Mouse (Mus musculus): ENCODE data around the gene Vwa3b. TPM values are rescaled to one million over a fixed set of nuclear protein-coding genes. Genes with fewer than 3 reads are reported as not detected.
A peak's percentile ranks its signal among the peaks of the same experiment; 100 is the strongest.

Vwa3b gene
- polyA plus RNA-seq, 1 experiment from 2014 or later: 1.2 TPM

DNA sequence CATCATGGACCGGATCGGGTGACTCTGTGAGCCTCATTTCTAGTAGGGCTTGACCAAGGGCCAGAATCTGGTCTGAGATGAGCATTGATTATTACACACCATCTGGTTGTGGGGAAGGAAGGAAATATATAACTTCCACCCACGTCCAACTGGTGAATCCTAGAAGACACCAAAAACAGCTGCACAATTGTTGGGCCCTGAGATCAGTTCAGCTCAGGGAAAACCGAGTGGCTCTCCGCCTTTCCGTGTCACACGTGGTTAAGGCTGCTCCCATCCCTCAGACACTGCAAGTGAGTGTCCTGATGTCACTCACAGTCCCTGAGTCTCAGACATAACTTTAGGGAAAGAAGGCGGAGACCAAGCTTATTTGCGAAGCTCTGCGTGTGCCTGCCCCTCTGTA is 16.5 kb upstream of the Vwa3b start:
- no peak for TF ChIP-seq CTCF (IDR thresholded peaks at IDR 0.05; ENCODE audit: low read depth)

DNA sequence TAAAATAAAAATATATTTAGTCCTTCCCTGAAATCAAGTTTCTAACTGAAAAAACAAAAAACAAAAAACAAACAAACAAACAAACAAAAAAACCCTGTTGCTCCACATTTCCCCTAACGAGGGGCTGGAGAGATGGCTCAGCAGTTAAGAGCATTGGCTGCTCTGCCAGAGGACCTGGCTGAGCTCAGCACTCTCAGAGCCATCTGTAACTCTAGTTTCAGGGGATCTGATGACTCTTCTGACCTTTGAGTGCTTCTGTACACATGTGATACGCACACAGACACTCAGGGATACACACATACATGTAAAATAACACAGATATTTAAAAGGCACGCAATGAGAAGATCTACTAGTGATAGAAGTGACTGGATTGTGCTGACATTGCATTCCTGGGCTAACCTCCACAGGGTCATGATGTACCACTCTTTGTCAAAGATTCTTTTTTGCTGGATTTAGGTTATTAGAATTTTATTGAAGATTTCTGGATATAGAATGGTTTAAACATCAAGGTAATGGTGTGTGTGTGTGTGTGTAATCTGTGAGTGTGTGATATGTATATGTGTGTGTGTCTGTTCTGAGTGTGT is 14.7 kb upstream of the Vwa3b start:
- H3K9me3 ChIP-seq (ENCODE audit: control insufficient read depth): no peaks in the 10 kb centered on the region
- no peak for ATAC-seq
- H3K4me1 ChIP-seq (replicated peaks; ENCODE audit: control insufficient read depth, insufficient read depth, low read length): no peaks in the 10 kb centered on the region
- H3K27ac ChIP-seq (ENCODE audit: low read depth, low read length): no peak overlapping the region
- H3K9ac ChIP-seq (ENCODE audit: low read depth, low read length): no peak overlapping the region
- no peaks in the 10 kb centered on the region for H3K27me3 ChIP-seq (replicated peaks; ENCODE audit: control insufficient read depth, insufficient read depth, low read length)
- no peak for TF ChIP-seq CTCF (IDR thresholded peaks at IDR 0.05; ENCODE audit: low read depth)
- no peak overlapping the region for H3K4me3 ChIP-seq (ENCODE audit: low read depth, low read length)
- no peaks in the 10 kb centered on the region for H3K36me3 ChIP-seq (ENCODE audit: control insufficient read depth, insufficient read depth)
- H3K4me2 ChIP-seq (replicated peaks; ENCODE audit: low read depth): no peak overlapping the region
- 61% methylated on average over 3 of the region's 3 CpGs for WGBS

More for the DNA sequence above, 16.5 kb upstream of the Vwa3b start:
- no peaks in the 10 kb centered on the region for H3K36me3 ChIP-seq (ENCODE audit: control insufficient read depth, insufficient read depth)
- H3K9me3 ChIP-seq (ENCODE audit: control insufficient read depth): no peaks in the 10 kb centered on the region
- ATAC-seq: no peak
- H3K4me1 ChIP-seq (replicated peaks; ENCODE audit: control insufficient read depth, insufficient read depth, low read length): no peaks in the 10 kb centered on the region
- no peaks in the 10 kb centered on the region for H3K27me3 ChIP-seq (replicated peaks; ENCODE audit: control insufficient read depth, insufficient read depth, low read length)
- H3K4me3 ChIP-seq (ENCODE audit: low read depth, low read length): no peak overlapping the region
- no peak overlapping the region for H3K27ac ChIP-seq (ENCODE audit: low read depth, low read length)
- no peak overlapping the region for H3K9ac ChIP-seq (ENCODE audit: low read depth, low read length)
- H3K4me2 ChIP-seq (replicated peaks; ENCODE audit: low read depth): no peak overlapping the region
- 67% methylated on average over 10 of the region's 10 CpGs for WGBS

GRCm38 (mm10) chr1:37013006-37013405 is 13.4 kb upstream of the Vwa3b start:
- Histone ChIP-seq H3K4me3 (ENCODE audit: low read depth, low read length) (no peak overlapping the region), H3K9ac (ENCODE audit: low read depth, low read length) (no peak overlapping the region), H3K4me1 (replicated peaks; ENCODE audit: control insufficient read depth, insufficient read depth, low read length) (no peaks in the 10 kb centered on the region), H3K9me3 (ENCODE audit: control insufficient read depth) (no peaks in the 10 kb centered on the region), H3K27ac (ENCODE audit: low read depth, low read length) (no peak overlapping the region), H3K36me3 (ENCODE audit: control insufficient read depth, insufficient read depth) (no peaks in the 10 kb centered on the region), H3K27me3 (replicated peaks; ENCODE audit: control insufficient read depth, insufficient read depth, low read length) (no peaks in the 10 kb centered on the region), H3K4me2 (replicated peaks; ENCODE audit: low read depth) (no peak overlapping the region)
- peak; percentile 30; the same call in 1 of the 2 replicates for TF ChIP-seq CTCF (IDR thresholded peaks at IDR 0.05; ENCODE audit: low read depth)
- ATAC-seq: no peak
- WGBS: 86% methylated on average over 2 of the region's 2 CpGs

- ATAC-seq: no peak
- H3K36me3 ChIP-seq (ENCODE audit: control insufficient read depth, insufficient read depth): no peaks in the 10 kb centered on the region
- H3K27ac ChIP-seq (ENCODE audit: low read depth, low read length): no peak overlapping the region
- TF ChIP-seq CTCF (IDR thresholded peaks at IDR 0.05; ENCODE audit: low read depth): no peak
- WGBS: 31% methylated on average over 7 of the region's 7 CpGs
- no peaks in the 10 kb centered on the region for H3K27me3 ChIP-seq (replicated peaks; ENCODE audit: control insufficient read depth, insufficient read depth, low read length)
- H3K9ac ChIP-seq (ENCODE audit: low read depth, low read length): no peak overlapping the region
- no peaks in the 10 kb centered on the region for H3K4me1 ChIP-seq (replicated peaks; ENCODE audit: control insufficient read depth, insufficient read depth, low read length)
- H3K4me3 ChIP-seq (ENCODE audit: low read depth, low read length): no peak overlapping the region
- no peaks in the 10 kb centered on the region for H3K9me3 ChIP-seq (ENCODE audit: control insufficient read depth)
- no peak overlapping the region for H3K4me2 ChIP-seq (replicated peaks; ENCODE audit: low read depth)
Measured at GRCm38 (mm10) chr1:37013687-37014086, 12.7 kb upstream of the Vwa3b start.

GRCm38 (mm10) chr1:37019017-37019416 is 7.4 kb upstream of the Vwa3b start:
- H3K27ac ChIP-seq (ENCODE audit: low read depth, low read length): no peak overlapping the region
- no peaks in the 10 kb centered on the region for H3K36me3 ChIP-seq (ENCODE audit: control insufficient read depth, insufficient read depth)
- 62% methylated on average over 6 of the region's 6 CpGs for WGBS
- no peak overlapping the region for H3K9ac ChIP-seq (ENCODE audit: low read depth, low read length)
- no peak for ATAC-seq
- TF ChIP-seq CTCF (IDR thresholded peaks at IDR 0.05; ENCODE audit: low read depth): no peak
- H3K9me3 ChIP-seq (ENCODE audit: control insufficient read depth): no peaks in the 10 kb centered on the region
- no peaks in the 10 kb centered on the region for H3K27me3 ChIP-seq (replicated peaks; ENCODE audit: control insufficient read depth, insufficient read depth, low read length)
- H3K4me2 ChIP-seq (replicated peaks; ENCODE audit: low read depth): no peak overlapping the region
- H3K4me3 ChIP-seq (ENCODE audit: low read depth, low read length): no peak overlapping the region
- H3K4me1 ChIP-seq (replicated peaks; ENCODE audit: control insufficient read depth, insufficient read depth, low read length): no peaks in the 10 kb centered on the region

- Histone ChIP-seq H3K9ac (ENCODE audit: low read depth, low read length) (no peak overlapping the region), H3K4me2 (replicated peaks; ENCODE audit: low read depth) (no peak overlapping the region), H3K36me3 (ENCODE audit: control insufficient read depth, insufficient read depth) (no peaks in the 10 kb centered on the region), H3K27me3 (replicated peaks; ENCODE audit: control insufficient read depth, insufficient read depth, low read length) (no peaks in the 10 kb centered on the region), H3K9me3 (ENCODE audit: control insufficient read depth) (no peaks in the 10 kb centered on the region), H3K27ac (ENCODE audit: low read depth, low read length) (no peak overlapping the region), H3K4me3 (ENCODE audit: low read depth, low read length) (no peak overlapping the region), H3K4me1 (replicated peaks; ENCODE audit: control insufficient read depth, insufficient read depth, low read length) (0 out of 2 replicates have a peak, but pooled peaks cover 6% of the 10 kb centered on the region)
- WGBS: 74% methylated on average over 2 of the region's 2 CpGs
- no peak for TF ChIP-seq CTCF (IDR thresholded peaks at IDR 0.05; ENCODE audit: low read depth)
- no peak for ATAC-seq
Measured at GRCm38 (mm10) chr1:37022704-37023103, 3.7 kb upstream of the Vwa3b start.

DNA sequence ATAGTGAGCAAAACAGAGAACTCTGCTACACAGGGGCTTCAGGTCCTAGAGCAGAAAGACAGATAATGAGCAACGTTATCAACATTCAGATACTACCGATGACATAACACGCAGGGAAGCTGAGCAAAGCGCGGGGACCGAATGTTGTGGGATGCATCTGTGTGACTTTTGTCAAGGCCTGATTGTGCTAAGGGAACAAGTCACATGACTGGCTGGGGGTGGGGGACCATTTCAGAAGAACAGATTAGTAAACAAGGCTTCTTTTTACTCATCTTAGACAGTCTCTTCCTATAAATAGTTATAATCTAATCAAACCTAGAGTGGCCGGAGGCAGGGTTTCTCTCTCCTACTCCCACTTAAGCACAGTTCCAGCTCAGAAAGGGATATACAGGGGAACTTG is 1.7 kb upstream of the Vwa3b start:
- TF ChIP-seq CTCF (IDR thresholded peaks at IDR 0.05; ENCODE audit: low read depth): no peak
- Histone ChIP-seq H3K4me1 (replicated peaks; ENCODE audit: control insufficient read depth, insufficient read depth, low read length) (0 out of 2 replicates have a peak, but pooled peaks cover 6% of the 10 kb centered on the region), H3K4me2 (replicated peaks; ENCODE audit: low read depth) (no peak overlapping the region), H3K9ac (ENCODE audit: low read depth, low read length) (no peak overlapping the region), H3K27ac (ENCODE audit: low read depth, low read length) (no peak overlapping the region), H3K27me3 (replicated peaks; ENCODE audit: control insufficient read depth, insufficient read depth, low read length) (no peaks in the 10 kb centered on the region), H3K36me3 (ENCODE audit: control insufficient read depth, insufficient read depth) (no peaks in the 10 kb centered on the region), H3K9me3 (ENCODE audit: control insufficient read depth) (no peaks in the 10 kb centered on the region), H3K4me3 (ENCODE audit: low read depth, low read length) (no peak overlapping the region)
- 78% methylated on average over 7 of the region's 7 CpGs for WGBS
- no peak for ATAC-seq

Measured in intestine, postnatal 0 days (tissue).